Mouse (Mus musculus) liver, embryonic 14.5 days (tissue): ENCODE results near the gene Tmem178. TPM values are rescaled to one million over a fixed set of nuclear protein-coding genes. Genes with fewer than 3 reads are reported as not detected.
A peak's percentile ranks its signal among the peaks of the same experiment; 100 is the strongest.

Source experiments
- ATAC-seq: fragments of 200-750 bp; cut with Nextera tagmentation; 2 replicates; pipeline ENCODE4 v1.8.0; 2017; ENCODE audit warnings: moderate number of reproducible peaks, mild to moderate bottlenecking, moderate library complexity; ENCODE audit not compliant: insufficient read depth
- DNase-seq, 3 experiments: peaks; one replicate each; pipeline ENCODE4 v3.0.0-alpha.2; 2012 to 2013; ENCODE audit warnings: low read depth in 3 of 3, low spot score in 3 of 3
- H3K27ac ChIP-seq: fragments of 300-500 bp; sonication (generic); 2 replicates; pipeline ENCODE4 v1.5.1; 2014; ENCODE audit warnings: moderate library complexity, mild to moderate bottlenecking, control low read depth, inconsistent platforms
- H3K27me3 ChIP-seq: fragments of 300-500 bp; sonication (generic); 2 replicates; pipeline ENCODE4 v1.6.1; 2014; ENCODE audit warnings: mild to moderate bottlenecking, low read length, moderate library complexity; ENCODE audit not compliant: control insufficient read depth, insufficient read depth
- H3K36me3 ChIP-seq: fragments of 300-500 bp; sonication (generic); replicated peaks from 2 replicates; pipeline ENCODE4 v1.6.1; 2014; ENCODE audit warnings: low read depth; ENCODE audit not compliant: control insufficient read depth, insufficient read depth
- H3K4me1 ChIP-seq, 2 experiments: fragments of 200-500 bp in 1 of 2; fragments of 300-500 bp in 1 of 2; sonication (generic) in 1 of 2; replicated peaks; 2 replicates each; pipeline ENCODE4 v1.6.1; 2012 to 2014; ENCODE audit warnings: antibody characterized with exemption in 1 of 2, inconsistent platforms in 1 of 2, low read length in 1 of 2; ENCODE audit not compliant: control insufficient read depth in 2 of 2, insufficient read depth in 2 of 2
- H3K4me2 ChIP-seq: fragments of 300-500 bp; sonication (generic); 2 replicates; pipeline ENCODE4 v1.6.1; 2014; ENCODE audit warnings: low read depth, mild to moderate bottlenecking, control low read depth, moderate library complexity
- H3K4me3 ChIP-seq, 2 experiments: fragments of 200-500 bp in 1 of 2; fragments of 300-500 bp in 1 of 2; sonication (generic) in 1 of 2; 2 replicates each; pipeline ENCODE4 v1.5.1; 2012 to 2014; ENCODE audit warnings: low read depth in 2 of 2, low read length in 2 of 2, mild to moderate bottlenecking in 2 of 2, control low read depth in 1 of 2, inconsistent platforms in 1 of 2, moderate library complexity in 1 of 2; ENCODE audit not compliant: insufficient read depth in 1 of 2
- H3K9ac ChIP-seq: fragments of 300-500 bp; sonication (generic); replicated peaks from 2 replicates; pipeline ENCODE4 v1.6.1; 2014; ENCODE audit warnings: mild to moderate bottlenecking, control low read depth, moderate library complexity
- H3K9me3 ChIP-seq: fragments of 300-500 bp; sonication (generic); 2 replicates; pipeline ENCODE4 v1.6.1; 2016; ENCODE audit warnings: low read length, mixed read lengths; ENCODE audit not compliant: control insufficient read depth
- CTCF ChIP-seq: IDR thresholded peaks from 2 replicates; pipeline ENCODE4 v1.5.1; 2016; ENCODE audit warnings: antibody characterized with exemption, low read depth, control low read depth
- EP300 ChIP-seq: IDR thresholded peaks from 2 replicates; pipeline ENCODE4 v1.6.1; 2016; ENCODE audit warnings: antibody characterized with exemption, low read depth
- WGBS: fragments of 180-500 bp; shearing (Covaris S2); extraction: QIAGEN DNeasy Blood & Tissue Kit; methylation state at CpG from one replicate; pipeline ENCODE4 v1.1.7; 2014; ENCODE audit not compliant: insufficient replicate concordance; 5-methylcytosine and 5-hydroxymethylcytosine counted together
- polyA plus RNA-seq, 2 experiments: library from polyadenylated mRNA; depleted of rRNA in 1 of 2; stranded (reverse) in 1 of 2; unstranded in 1 of 2; fragments of >200 nt; fragmentation: Nextera tagmentation in 1 of 2; extraction: Ambion mirVana in 1 of 2; gene quantifications; 2 replicates each; pipeline versions ENCODE4 v1.2.1 to v1.2.3; 2012 to 2014

Gene Tmem178
- polyA plus RNA-seq, 2 experiments: 0.08 to 0.11 TPM

DNA sequence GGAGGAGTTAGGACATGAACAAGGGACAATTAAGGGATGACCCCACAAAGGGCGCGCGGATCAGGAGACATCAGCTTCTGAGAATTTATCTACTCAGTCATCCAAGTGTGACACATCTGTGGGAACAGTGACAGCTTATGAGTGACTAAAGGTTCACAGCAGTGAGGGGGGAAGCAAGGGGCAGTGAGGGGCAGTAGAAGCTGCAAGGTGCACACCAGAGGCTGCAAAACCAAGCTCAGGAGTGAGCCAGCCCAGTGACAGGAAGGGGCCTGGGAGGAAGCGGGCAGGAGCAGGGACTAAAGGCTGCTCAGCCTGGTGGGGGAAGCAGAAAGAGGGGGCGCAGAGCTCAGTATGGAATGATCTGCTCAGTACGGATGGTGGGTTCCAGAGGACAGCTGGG is 82.9 kb downstream of the Tmem178 start:
- no peaks in the 10 kb centered on the region for H3K27me3 ChIP-seq
- no peak overlapping the region for H3K4me3 ChIP-seq
- no peaks in the 10 kb centered on the region for H3K9me3 ChIP-seq
- no peak for ATAC-seq
- peaks cover 11 to 13% of the 10 kb centered on the region in 2 experiments for H3K4me1 ChIP-seq
- H3K36me3 ChIP-seq: peaks cover 8% of the 10 kb centered on the region
- TF ChIP-seq CTCF (no peak), EP300 (no peak)
- H3K4me2 ChIP-seq: no peak overlapping the region
- no peak overlapping the region for H3K27ac ChIP-seq
- H3K9ac ChIP-seq: no peak overlapping the region
- 81% methylated on average over 6 of the region's 6 CpGs for WGBS
- DNase-seq: no peak

DNA sequence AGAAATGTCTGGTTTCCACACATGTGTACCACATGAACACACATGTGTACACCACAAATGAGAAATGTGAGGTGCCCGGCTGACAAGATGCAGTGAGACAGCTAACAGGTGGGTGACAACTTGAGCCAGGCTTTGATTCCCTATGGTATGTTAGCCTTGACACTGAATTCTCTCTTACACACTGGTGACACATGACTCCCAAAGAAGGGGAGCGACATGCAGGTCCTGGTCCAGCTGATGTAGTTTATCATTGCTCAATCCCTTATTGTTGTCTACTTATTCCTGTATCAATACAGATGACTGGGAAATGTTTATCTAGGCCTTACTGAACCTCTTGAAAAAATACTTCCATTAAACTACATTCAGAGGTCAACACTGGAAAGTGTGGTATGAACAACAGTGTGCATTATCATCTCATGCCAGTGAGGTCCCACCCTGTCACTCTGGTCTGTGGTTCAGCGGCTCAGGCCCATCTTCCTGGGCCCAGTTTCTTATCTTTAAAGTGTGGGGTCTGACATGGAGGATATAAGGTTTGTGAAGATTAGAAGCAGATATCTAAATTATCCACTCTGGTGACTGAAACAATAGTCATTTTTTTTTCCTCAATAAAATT is 87.5 kb downstream of the Tmem178 start:
- peak overlapping the region; percentile 73 for H3K27ac ChIP-seq
- peak; percentile 97 for ATAC-seq
- H3K36me3 ChIP-seq: peaks cover 4% of the 10 kb centered on the region
- 19% methylated on average over 3 of the region's 3 CpGs for WGBS
- peak; percentile 50 to 69 (median 63) for DNase-seq
- no peak for TF ChIP-seq CTCF
- peak; percentile 88 for TF ChIP-seq EP300
- H3K9me3 ChIP-seq: no peaks in the 10 kb centered on the region
- H3K4me2 ChIP-seq: peak overlapping the region; percentile 20; the same call in 1 of the 2 replicates
- H3K9ac ChIP-seq: no peak overlapping the region
- no peak overlapping the region for H3K4me3 ChIP-seq
- H3K4me1 ChIP-seq: peaks cover 21% of the 10 kb centered on the region in 2 experiments
- H3K27me3 ChIP-seq: no peaks in the 10 kb centered on the region

DNA sequence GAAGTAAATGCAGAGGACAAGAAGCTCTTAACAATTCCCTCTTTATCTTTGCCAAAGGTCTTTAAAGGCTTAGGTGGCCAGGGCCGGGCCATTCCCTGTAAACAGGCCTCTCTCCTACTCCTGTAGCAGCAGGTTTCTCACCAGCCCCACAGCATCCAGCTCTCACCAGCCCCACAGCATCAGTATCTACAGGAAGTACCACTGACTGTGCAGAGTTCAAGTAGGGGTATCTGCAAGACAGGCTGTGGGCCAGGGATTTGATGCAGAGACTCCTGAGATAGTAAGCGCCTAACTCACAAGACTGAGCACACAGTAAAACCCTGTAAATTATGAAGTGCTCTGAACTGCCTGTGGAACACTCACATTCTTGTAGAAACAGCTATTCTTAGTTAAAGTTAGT is 88.5 kb downstream of the Tmem178 start:
- DNase-seq: no peak
- Histone ChIP-seq H3K27me3 (no peaks in the 10 kb centered on the region), H3K27ac (peak overlapping the region; percentile 47), H3K4me3 (no peak overlapping the region), H3K9me3 (no peaks in the 10 kb centered on the region), H3K9ac (no peak overlapping the region), H3K4me1 (peaks cover 21% of the 10 kb centered on the region in 2 experiments), H3K4me2 (no peak overlapping the region), H3K36me3 (peaks cover 5% of the 10 kb centered on the region)
- no peak for ATAC-seq
- TF ChIP-seq CTCF (no peak), EP300 (no peak)
- WGBS: 23% methylated on average over 2 of the region's 2 CpGs

DNA sequence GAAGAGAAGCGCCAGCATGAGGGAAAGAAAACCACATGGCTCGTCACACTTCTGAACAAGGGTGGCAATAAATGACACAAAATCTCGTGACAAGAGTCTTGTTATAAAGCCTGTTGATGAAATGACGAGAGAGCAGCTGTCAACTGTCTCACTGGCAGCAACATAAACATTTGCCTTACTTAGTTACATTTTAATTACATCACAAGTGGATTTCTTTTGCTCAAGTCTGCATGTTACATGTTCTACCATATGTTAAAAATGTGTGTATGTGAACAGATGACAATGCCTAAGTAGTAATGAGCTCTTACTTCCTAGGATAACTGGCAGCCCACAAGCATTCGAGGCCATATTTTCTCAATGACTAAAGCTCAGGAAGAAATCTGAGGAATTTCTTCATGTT is 90.9 kb downstream of the Tmem178 start:
- Histone ChIP-seq H3K27ac (no peak overlapping the region), H3K4me3 (no peak overlapping the region), H3K4me2 (no peak overlapping the region), H3K9me3 (no peaks in the 10 kb centered on the region), H3K9ac (no peak overlapping the region), H3K4me1 (peaks cover 27 to 30% of the 10 kb centered on the region in 2 experiments), H3K27me3 (no peaks in the 10 kb centered on the region), H3K36me3 (peaks cover 8% of the 10 kb centered on the region)
- WGBS: 58% methylated on average over 5 of the region's 5 CpGs
- TF ChIP-seq EP300 (no peak), CTCF (no peak)
- no peak for ATAC-seq
- no peak for DNase-seq

DNA sequence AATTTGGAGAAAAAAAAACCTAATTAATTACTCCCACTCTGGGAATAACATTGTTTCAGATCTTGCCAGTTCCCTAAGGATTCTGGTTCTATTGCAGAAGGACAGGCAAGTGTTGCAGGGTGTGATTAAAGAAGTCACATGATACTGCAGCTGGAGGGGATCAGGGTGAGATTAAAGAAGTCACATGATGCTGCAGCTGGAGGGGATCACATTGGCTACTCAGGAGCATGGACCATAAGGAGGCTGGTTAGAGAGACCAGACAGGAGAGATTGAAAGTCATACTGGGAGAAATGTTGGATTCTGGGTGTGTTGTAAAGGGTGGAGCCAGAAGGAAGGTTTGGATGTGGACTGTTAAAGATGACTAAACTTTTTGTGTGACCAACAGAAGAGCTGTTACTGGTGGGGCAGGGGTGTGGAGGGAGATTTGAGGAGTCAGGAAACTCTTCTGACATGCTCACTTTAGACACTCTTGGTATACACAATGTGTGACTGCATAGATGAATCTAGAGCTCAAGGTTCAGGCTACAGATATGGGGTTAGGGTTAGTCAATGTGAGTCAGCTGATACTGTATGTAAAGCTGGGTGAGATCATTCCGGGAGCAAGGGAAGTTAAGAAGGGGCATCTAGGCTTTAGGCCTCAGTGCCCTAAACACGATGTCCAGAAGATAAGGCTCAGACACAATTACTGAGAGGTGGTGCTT is 94.4 kb downstream of the Tmem178 start:
- no peak overlapping the region for H3K4me2 ChIP-seq
- H3K9ac ChIP-seq: no peak overlapping the region
- TF ChIP-seq EP300 (peak; percentile 52; the same call in 1 of the 2 replicates), CTCF (no peak)
- H3K9me3 ChIP-seq: no peaks in the 10 kb centered on the region
- H3K36me3 ChIP-seq: peaks cover 11% of the 10 kb centered on the region; the same call in 1 of the 2 replicates
- WGBS: 16% methylated on average over 2 of the region's 2 CpGs
- ATAC-seq: peak; percentile 80
- H3K4me3 ChIP-seq: no peak overlapping the region
- peaks cover 18 to 26% of the 10 kb centered on the region in 2 experiments for H3K4me1 ChIP-seq
- no peak for DNase-seq
- no peak overlapping the region for H3K27ac ChIP-seq
- H3K27me3 ChIP-seq: no peaks in the 10 kb centered on the region
